Mouse (Mus musculus) regulatory T cell (primary cell): Measurements from ENCODE around the gene Slc39a2.

Experiments
- in situ Hi-C: fragments of 300-600 bp; cut with MboI, MseI; formaldehyde crosslinking; loops from one replicate; pipeline ENCODE4 v1.15.1; 2025; ENCODE audit warnings: high pct_unique_total_duplicates

Slc39a2 gene

GRCm38 (mm10) chr14:51930824-51931223 lies 38.1 kb downstream of the Slc39a2 start:
- in situ Hi-C loops: no loop called here

DNA sequence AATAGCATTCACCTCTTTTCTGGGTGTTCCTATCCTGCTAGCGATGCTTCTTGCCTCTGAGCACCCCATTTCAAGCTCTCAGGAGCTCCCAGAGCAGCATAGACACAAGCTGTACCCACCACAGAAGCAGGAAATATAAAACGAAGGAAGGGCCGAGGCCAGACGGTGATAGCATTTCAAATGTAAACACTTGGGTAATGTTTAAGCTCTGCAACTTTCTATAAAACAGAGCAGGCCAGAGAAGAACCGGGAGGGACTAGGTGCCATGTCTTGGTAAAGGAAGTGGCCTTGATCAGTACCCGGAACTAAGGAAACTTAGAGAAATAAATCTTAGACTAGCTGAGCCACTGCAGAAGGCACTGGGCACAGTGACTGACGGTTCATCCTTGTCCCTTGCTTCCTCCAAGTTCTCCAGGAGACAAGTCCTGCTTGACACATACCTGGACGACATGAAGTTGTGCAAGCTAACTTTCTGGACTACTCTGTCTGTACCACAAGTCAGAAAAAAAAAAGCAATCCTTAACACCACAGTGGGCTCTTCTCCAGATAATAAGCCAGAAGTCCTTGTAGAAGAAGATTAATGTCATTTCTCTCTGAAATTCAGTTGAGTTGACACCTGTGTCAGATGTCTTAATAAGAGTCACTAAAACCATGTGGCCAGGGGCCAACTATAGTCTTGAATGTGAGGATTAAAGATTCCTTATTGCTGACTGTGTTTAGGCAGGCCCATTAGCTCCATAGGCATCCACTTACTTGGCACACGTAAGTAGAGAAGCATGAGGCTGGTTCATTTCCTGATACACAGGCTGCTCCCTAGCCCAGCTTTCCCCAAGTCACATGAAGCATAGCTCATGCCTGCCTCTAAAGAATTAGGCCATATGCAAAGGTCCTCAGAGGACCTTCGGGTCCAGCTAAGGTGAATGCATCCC lies 39.7 kb downstream of the Slc39a2 start:
- in situ Hi-C loops: no loop called here

DNA sequence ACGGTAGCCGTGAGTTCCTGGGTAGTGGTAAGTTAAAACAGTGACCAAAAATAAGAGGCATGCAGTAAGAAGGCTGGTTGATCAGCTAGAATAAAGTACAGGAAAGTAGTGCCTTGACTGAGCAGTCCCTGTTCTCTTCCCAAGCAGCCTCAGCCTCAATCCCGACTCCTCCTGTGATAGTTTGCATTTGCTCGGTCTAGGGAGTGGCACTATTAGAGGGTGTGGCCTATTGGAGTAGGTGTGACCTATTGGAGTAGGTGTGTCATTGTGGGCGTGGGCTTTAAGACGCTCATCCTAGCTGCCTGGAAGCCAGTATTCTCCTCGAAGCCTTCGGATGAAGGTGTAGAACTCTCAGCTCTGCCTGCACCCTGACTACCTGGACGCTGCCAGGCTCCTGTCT lies 46.3 kb downstream of the Slc39a2 start:
- in situ Hi-C loops: no loop called here

DNA sequence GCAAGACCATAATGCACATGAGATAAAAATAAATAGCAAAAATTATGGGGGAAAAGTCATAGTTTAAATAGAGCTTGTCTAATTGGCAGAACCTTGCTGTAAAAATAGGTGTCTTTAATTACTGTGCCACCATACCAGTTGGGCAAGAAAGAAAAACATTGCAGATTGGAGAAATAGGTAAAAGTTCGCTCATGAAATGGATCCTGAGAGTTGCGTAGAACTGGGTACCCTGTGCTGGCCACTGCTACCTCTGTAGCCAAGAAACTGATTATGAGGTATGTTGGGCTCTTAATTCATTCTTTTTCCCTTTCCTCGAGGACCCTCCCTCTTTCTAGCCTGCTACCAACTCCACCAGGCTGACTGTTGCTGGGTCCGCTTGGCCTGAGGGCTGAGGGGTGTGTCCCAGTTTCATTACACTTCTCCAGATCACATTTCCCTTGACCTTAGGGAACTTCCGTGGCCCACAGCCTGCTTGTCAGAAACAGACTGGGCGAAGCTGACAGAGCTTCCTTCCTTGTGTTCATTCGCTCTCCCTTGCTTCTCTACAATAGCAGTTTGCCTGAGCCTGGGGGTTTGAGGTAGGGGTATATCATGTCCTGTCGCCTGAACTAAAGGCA lies 48.4 kb downstream of the Slc39a2 start:
- in situ Hi-C loops: no loop called here

DNA sequence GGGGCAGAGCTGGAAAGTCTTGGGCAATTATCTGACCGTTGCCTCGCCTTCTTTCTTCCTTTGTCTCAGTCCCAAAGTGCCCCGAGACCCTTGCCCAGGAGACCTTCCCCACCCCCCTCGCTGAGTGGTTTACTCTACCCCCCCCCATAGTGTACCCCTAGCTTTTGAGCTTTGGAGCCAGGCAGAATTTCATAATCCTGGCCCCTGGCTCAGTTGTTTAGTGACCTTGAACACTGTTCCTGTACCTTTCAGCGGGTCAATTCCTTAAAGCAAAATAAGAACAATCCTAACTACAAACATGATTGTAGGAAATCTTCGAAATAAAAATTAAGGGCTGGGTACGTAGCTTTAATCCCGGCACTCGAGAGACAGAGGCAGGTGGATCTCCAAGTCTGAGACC lies 48.9 kb downstream of the Slc39a2 start:
- in situ Hi-C loops: no loop called here

DNA sequence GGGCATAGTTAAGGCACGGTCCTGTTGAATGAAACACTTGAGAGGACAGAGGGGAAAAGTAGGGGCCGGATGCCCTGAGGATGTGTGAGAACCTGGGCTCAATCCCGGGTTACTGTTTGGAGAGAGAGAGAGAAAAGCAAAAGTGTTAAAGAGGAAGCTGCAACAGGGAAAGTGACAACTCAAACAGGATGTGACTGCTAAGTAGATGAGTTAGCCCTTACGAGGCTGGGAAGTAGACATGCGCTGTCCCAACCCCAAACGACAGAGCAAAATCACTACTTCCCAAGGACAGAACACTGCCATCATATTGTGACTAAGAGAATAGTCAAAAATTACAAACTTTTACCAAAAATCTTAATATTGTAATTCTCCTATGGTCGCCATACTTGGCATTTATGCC lies 49.5 kb downstream of the Slc39a2 start:
- in situ Hi-C loops: no loop called here

DNA sequence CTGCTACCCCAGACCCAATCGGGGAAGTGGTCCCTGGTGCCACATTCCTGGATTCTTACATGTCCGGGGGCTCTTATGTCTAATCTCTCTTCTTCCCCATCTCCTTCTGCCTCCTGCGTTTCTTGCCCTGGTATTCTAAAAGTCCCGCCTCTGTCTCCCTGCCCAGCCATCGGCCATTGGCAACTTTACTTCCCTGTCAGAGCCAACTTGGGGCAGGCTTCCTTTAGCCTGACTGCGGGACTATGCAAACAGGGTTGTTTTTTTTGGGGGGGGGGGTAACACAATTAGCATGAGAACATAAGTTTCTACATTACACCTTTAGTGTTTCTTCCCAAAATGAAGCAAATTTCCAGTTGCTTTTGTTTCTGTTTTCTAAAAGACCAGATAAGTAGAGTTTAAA lies 50.6 kb downstream of the Slc39a2 start:
- in situ Hi-C loops: no loop called here
